Mouse (Mus musculus) ES-E14 (cell line): ENCODE measurements around the gene C1ql4.

Source experiments
- MAFK ChIP-seq: IDR thresholded peaks from 2 replicates; pipeline ENCODE4 v1.6.1; 2014; ENCODE audit warnings: mild to moderate bottlenecking, low read depth, low read length, inconsistent platforms; ENCODE audit not compliant: insufficient read depth
- ZC3H11A ChIP-seq: IDR thresholded peaks from 2 replicates; pipeline ENCODE4 v1.6.1; 2012; ENCODE audit warnings: low read depth, mild to moderate bottlenecking, inconsistent platforms, low read length, borderline replicate concordance

DNA sequence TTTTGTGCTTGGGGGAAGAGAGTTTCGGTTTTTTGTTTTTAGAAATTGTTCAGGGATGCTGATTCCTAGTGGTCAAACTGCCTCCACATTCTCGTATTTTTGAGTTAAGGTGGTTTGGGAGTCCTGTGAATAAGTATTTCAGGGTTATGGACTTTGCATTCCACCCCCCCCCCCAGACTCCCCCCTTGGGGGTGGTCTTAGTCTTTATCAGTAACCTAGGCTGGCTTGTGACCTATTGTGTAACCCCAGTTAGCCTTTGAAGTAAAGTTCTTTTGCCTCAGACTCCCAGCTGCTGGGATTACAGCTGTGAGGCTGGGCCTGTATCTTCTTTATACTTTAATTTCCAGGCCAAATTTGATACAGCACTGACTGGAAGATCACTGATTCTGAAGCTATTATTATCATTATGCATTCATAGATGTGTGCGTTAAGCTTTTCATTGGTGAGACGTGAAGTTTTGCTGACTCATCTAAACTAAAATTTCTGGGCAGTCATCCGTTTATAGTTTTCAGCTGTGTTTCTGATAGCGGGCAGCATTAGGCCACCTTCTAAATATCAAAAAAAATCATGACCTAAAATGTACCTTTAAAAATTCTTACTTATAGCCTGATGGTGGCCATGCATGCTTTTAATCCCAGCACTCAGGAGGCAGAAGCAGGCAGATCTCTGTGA, 40.4 kb upstream of the C1ql4 start:
- TF ChIP-seq ZC3H11A, result no peak
- TF ChIP-seq MAFK, result peak; percentile 94
